Mouse (Mus musculus) embryonic fibroblast, embryonic 13.5 days (primary cell): ENCODE measurements around the gene Fam69a.

Experiments used
- CTCF ChIP-seq: IDR thresholded peaks from 2 replicates; pipeline ENCODE4 v1.5.1; 2011; ENCODE audit warnings: mild to moderate bottlenecking, control low read depth, low read length, moderate library complexity, borderline replicate concordance; ENCODE audit not compliant: insufficient read depth
- POLR2A ChIP-seq: IDR thresholded peaks from 2 replicates; pipeline ENCODE4 v1.6.1; 2011; ENCODE audit warnings: low read depth, mild to moderate bottlenecking, control low read depth, low read length, moderate library complexity

DNA sequence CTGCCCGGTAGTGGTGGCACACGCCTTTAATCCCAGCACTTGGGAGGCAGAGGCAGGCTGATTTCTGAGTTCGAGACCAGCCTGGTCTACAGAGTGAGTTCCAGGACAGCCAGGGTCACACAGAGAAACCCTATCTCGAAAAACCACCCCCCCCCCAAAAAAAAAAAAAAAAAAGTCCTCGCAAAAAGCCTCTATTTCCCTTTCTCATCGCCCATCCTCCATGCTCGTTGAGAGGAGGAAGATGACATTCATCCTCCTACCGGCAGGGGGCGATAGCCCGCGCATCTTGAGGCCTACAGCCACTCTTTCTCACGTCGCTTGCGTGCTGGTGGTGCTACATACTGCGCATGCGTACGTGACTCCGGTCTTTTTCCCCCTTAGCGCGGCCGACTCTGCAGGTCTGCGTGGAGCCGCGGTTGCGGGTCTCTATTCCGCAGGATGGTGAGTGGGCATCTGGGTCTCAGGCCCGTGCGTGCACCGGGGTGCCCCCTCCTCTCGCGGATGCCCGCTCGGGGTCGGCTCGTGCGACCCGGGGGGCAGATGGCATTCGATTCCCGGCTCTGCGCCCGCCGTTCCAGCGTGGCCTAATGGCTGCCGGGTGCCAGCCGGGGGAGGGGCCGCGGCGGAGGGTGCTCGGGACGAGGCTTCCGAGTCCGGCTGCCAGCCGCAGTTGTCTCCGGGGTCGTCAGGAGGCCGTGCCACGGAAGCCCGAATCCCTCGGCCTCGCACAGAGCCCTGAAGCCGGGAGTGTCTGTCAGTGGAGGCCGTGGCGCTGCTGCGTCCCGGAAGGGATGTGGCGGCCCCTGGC, 86.5 kb downstream of the Fam69a start, which contains the start of gene Rpl5:
- peak; percentile 92 for TF ChIP-seq CTCF
- TF ChIP-seq POLR2A: peak; percentile 95
